Mouse (Mus musculus) spleen, embryonic (tissue): Measurements from ENCODE around the gene Lipk.

Experiments used
- CTCF ChIA-PET: fragments of 350-600 bp; sonication (Branson Sonifier 250); formaldehyde crosslinking; loops from one replicate; lab custom pipeline; 2022; lab: Charles Lee

Lipk gene

DNA sequence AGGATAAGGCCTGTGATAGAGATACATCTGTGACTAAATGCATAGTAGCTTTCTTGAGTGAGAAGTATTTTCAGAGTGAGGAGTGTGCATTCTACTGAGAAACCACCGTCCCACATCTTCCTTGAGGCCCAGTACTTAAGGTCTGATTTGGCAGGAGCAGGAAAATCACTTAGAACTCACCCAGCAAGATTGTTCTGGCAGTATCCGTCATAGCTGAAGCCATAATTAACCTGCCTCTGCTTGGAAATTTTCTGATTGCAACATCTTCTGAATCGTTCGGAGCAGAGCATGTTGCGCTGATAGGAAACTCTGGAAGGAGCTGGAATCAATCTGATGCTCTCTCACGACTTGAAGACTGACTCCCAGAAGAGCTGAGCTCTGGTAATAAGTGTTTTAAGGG, at the start of gene Lipk:
TSS of gene Lipk (plus strand) at position 289 of the 400 bp plus-strand sequence.
- CTCF ChIA-PET: no interaction called here

DNA sequence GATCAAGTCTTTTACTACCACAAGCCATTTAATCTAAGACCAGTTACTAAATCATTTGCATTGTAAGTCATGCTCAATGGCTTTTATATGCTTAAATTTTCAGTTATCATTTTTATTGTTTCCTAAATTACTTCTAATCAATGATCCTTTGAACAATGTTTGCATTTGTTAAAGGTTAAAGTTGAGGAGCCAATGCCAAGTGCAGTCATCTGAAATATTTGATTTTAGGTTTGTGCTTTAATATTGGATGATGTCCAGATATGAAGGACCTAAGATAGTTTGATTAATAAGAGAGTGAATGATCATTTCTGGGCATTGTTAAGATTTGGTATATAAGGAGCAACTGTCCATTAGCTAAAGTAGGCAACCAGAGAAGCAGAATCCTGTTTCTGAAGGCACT, 47.2 kb upstream of the Lipk start, which contains the start of gene Lipf:
TSS of gene Lipf (plus strand) at position 301 of the 400 bp plus-strand sequence.
- CTCF ChIA-PET: no interaction called here

DNA sequence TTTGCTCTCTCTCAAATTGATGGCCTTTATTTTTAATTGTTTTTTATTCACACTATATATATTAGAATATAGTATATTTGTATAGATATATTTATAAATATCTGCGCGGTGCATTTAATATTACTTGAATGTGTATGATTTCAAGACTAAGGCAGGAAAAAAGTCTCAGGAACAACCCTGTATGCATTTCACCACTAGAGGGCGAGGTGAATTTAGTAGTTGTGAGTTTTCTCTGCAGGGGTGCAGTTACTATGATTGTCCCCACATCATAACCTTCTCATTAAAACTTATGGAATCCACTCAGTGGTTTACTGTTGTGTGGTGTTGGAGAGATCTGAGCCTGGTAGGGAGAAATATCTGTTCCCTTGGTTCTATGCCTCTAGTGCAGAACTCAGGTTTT, 29.1 kb upstream of the Lipk start:
- CTCF ChIA-PET: no interaction called here

DNA sequence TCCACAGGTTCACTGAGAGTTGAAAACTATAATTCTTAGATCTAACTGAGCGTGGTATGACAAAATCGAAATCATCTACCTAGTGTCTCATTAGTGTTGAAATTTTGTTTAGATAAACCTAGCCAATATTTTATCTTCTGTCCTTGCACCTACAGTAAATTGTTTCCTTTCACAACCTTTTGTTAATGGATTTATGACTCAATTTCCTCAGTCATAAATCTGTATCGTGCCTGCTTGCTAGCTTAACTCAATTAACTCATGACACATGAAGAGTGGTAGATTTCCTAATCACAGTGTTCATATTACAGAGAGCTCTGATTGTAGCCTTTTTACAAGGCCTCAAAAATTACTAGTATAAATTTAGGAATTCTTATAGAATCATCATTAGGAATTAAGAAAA, 25.0 kb upstream of the Lipk start:
- CTCF ChIA-PET: no interaction called here

DNA sequence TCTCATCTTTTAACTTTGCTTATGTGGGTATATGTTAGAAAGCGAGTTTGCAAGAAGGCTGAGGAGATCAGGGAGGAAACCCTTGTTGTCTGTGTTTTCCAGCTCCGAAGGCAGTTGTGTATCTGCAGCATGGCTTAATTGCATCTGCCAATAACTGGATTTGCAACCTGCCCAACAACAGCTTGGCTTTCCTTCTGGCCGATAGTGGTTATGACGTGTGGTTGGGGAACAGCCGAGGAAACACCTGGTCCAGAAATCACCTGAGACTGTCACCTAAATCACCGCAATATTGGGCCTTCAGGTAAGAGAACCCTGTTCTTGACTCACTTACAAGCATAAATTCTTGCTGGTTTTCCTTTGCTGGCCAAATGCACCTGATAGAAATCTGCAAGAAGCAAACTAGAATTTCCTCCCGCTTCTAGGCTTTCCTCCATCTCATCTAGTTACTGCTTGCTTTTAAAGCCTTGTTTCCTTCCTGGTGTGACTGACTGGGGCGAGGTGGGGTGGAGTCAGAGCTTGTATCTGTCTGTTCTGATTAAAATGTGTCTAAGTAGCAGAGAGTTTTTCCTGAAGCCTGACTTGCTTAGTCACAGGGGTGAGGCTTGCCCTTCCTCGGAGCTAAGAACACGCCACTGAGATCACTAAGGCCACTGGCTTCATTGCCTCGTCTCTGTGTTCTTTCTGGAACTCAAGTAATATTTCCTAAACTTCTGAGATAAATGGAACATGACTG, 13.5 kb downstream of the Lipk start:
- CTCF ChIA-PET: no interaction called here

DNA sequence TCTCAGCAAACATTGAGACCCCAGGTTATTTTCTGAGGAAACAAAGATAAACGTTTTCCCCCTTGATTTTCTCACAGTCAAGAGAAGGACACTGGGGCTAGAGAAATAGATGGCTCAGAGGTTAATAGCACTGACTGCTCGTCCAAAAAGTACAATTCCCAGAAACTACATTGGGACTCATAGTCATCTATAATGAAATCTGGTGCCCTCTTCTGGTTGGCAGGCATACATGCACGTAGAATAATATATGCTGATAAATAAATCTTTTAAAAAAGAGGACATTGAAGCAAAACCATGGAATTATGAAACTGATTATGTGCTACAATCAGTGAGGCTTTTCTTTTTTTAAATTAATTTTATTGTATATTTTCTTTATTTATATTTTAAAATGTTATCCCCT, 14.7 kb downstream of the Lipk start:
- CTCF ChIA-PET: no interaction called here

DNA sequence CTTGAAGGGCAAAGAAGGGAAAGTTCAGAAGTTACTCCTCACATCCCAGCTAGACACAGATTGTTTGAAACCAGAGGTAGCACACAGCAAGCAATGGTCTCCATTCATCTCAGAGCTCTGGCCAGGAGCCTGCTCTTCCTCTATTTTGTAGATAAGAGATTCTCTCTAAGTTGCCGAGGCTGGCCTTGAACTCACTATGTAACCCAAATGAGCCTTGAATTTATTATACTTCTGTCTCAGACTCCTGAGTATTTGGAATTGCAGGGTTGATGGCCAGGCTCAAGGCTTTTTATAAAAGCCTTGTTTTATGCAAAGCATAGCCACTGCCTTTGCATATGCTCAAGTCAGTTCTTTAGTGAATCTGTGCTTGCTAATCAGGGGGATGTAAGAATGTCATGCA, 31.6 kb downstream of the Lipk start:
- CTCF ChIA-PET: no interaction called here

DNA sequence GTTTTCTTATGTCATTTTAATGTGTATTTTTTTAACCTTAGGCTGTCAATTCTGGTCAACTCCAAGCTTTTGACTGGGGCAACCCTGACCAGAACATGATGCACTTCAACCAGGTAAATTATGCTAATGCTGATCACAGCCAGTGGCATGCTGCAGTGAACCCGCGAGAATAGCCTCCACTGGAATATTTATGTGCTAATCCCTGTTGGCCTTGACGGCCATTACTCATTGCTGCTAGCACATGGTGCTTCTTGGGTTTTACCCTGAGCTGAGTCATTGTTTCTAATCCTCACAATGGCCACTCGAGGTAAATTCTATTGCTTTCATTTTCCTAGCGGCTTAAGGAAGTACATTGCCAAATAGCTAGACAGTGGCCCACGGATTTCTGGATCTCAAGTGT, 34.9 kb downstream of the Lipk start:
- CTCF ChIA-PET: no interaction called here

DNA sequence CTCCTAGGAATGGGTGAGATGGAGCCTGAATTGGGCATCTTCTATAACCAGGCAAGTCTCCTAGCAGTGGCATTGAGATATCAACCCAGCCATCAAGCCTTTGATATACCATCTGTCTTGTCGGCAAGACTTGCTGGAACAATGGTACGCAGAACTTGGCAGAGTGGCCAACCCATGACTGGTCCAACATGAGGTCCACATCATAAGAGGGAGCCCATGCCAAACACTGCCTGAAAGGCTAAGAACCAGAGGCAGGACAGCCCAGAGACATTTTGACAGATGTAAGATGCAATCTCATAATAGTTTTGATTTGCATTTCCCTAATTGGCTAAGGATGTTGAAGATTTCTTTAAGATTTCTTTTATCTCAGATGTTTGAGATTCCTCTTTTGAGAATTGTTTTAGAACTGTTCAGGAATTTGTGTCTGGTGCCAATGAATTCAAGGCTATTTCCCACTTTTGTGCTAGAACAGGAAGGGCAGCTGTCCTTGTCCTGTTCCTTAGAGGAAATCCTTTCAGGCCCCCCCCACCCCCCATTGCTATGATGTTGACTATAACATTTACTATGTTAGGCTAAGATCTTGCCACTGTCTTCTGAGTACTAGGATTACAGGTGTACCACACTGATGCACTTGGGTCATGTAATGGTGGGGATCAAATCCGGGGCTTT, 41.4 kb downstream of the Lipk start:
- CTCF ChIA-PET: no interaction called here

DNA sequence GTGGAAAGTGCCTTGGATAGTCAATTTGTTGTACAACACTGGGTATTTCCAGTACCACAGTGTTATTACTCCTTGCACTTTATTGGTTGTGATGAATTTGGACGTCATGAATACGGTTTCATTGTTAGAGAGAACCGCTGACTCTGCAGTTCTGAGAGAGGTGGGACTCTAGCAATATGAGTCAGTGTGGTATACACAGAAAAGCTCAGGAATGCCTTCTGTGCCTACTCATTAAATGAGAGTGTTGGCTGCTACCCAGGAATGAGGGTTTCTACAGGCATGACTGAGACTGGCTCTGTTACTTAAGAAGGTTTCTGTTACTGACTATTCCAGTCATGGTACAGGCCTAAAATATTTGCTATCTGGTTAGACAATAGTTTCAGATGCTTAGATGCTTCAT, 43.4 kb downstream of the Lipk start:
- CTCF ChIA-PET: no interaction called here

DNA sequence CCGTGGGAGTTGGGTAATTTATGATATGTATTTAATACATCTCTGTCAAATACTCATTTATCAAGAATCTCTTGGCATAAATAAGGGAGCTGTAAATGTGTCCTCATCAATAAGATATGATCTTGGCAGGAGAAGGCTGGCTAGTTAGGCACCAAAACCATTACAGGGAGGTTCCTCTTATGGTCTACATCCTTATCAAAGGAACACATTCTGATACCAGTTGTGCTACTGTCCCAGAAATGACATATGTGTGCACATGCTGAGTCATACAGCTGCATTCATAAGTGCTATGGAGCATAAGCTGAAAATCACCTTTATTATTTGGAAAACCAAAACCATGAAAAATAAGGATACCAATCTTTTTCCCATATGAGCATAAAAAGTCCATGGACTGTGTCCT, 55.5 kb downstream of the Lipk start:
- CTCF ChIA-PET: no interaction called here

DNA sequence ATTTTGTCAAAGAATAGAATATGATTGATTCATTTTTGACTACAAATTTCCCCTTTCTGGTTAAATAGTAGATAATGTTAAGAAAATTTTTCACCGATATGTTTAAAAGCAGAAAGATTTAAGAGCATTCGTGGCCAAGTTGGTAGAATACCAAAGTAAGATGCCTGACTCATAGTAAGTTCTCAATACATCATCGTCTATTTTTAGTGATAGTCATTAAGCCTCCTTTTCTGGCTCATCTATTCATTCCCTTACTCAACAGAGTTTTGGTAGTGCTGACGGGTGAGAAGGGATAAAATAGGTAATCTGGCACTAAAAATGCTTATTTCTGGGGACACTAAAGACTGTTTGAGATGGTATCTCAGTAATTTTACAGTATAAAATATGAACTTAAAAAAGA, 56.0 kb downstream of the Lipk start:
- CTCF ChIA-PET: no interaction called here

DNA sequence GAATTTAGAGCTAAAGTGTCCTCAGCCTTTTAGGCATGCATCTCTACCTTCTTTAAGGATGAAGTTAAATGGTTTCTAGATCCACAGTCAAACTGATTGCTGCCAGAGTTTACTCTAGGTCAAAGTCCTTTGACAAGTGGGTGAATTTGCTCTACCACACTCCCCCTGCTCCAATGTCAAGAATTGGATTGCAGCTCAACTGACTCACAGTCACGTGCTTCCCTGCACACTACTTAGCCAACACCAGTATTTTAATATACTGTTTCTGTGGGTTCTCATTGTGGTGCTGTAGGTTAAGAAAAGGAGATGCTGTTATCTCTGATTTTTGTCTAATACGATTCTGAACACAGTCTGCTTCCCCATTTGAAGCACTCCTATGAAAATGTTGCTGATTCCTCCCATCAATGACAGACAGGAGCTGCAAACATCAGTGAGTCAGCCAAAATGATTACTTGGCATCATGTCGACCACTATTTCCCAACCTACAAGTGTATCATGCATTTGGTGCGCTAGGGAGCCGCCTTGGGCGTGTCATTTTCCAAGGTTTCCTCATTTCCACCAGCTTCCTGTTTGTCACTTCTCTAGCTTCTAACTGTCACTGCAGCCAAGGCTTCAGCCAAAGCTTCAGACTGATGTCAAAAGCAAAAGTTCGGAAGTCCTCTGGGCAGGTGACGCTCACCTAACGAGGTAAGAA, 58.8 kb downstream of the Lipk start, which contains the start of gene Lipn:
TSS of gene Lipn (plus strand) at position 580 of the 694 bp plus-strand sequence.
- CTCF ChIA-PET: no interaction called here

DNA sequence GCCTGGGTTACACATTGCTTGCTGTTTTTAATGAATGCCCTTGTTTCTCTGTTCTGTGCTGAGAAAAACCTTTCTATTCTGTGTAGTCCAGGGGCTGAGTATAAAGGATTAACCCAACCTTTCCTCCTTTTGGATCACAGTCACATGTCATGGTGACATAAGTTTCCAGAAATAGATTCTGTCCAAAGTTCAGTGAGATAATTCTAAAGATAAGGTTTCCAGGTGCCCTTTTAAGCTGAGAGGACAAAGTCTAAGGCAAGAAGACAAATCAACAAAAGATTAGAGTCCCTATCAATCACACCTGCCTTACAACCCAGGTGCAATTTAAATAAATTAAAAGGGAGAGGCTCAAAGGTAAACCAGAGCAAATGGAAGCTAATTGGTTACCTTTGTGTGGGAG, 66.1 kb downstream of the Lipk start:
- CTCF ChIA-PET: no interaction called here

DNA sequence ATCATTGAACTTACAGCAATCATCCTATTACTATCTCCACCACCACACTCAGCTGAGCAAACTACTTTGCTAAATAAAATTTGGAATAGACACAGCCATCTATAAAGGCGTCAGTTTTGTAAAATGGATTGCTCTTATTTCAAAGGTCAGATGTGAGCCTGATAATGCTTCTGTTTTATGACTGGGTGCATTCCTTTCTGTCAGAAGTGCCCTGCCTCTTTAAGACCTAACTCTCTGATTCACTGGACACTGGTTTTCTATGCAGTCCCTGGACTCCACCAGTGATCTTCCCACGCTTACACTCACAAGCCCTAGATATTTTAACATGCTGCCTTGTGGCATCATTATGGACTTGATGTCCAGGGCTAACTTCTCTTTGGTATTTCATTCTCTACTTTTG, 70.0 kb downstream of the Lipk start:
- CTCF ChIA-PET: no interaction called here

DNA sequence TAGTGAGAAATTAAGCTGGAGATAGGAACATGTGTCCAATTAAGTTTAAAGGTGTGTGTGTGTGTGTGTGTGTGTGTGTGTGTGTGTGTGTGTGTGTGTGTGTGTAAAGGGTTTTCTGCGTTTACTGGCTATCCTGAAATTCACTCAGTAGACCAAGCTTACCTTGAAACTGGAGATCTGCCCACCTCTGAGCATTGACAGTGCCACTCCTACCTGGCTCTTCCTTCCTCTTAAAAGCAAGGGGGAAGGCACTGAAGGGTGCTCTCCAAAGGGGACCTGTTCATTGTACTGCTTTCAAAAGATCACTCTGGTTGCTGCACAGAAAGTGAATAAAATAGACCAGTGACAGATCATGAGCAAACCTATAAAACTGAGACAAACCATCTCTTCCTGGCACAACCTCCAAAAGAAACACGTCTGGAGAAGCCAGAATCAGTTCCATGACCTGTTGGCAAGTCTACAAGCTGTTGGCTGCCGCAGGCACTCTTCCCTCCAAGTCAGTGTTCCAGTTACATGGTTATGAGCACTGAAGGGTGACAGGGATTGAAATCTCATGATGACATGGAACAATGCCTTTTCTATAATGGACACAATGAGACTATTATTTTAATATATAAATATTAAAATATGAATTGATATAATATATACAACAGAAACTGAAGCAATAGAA, 81.1 kb downstream of the Lipk start:
- CTCF ChIA-PET: no interaction called here

DNA sequence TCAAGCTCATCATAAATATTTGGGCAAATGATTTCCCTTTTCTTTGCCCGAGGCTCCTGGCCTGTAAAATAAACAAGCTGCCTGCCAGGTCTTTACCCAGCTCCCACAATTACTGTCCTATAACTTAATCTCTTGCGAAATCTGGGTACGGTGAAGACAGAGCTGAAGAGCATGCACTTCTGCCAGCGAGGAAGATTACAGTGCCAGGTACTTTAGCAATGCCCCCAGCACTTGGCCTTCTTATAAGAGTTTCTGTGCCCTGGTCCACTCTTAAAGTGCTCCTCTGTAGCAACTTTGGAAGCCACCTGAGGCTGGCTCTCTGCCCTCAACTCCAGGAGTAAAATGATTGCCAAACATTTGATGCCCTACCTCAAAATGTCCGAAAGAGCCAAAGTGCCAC, 87.3 kb downstream of the Lipk start:
- CTCF ChIA-PET: no interaction called here

DNA sequence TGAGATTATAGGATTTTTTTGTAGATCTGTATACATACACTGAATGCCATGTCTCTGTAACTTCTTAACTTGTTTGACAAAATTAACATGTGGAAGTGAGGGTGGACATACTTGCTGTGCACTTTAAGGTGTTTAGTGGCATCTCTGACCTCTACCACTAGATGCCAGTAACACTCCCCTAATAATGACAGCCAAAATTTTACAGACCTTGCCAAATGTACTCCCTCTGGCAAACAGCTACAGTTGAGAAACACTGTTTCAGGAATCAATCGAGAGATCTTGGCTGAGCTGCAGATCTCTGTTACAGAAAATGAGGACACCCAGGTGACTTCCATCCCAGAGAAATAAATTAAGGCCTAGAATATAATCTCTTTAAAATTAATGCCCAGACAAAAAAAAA, 88.1 kb downstream of the Lipk start:
- CTCF ChIA-PET: no interaction called here
